Mouse (Mus musculus) hindbrain, embryonic 15.5 days (tissue): ENCODE data around the gene Rpl27a. TPM values are rescaled to one million over a fixed set of nuclear protein-coding genes. Genes with fewer than 3 reads are reported as not detected.

Experiments used
- ATAC-seq: fragments of 200-750 bp; cut with Nextera tagmentation; 2 replicates; pipeline ENCODE4 v1.8.0; 2017; ENCODE audit warnings: low read depth, moderate number of reproducible peaks, moderate TSS enrichment; ENCODE audit not compliant: low FRiP score
- H3K27ac ChIP-seq: fragments of 300-500 bp; sonication (generic); replicated peaks from 2 replicates; pipeline ENCODE4 v1.5.1; 2015; ENCODE audit warnings: mild to moderate bottlenecking, inconsistent platforms
- H3K27me3 ChIP-seq: fragments of 300-500 bp; sonication (generic); 2 replicates; pipeline ENCODE4 v1.6.1; 2015; ENCODE audit warnings: control low read depth, inconsistent platforms
- H3K36me3 ChIP-seq: fragments of 300-500 bp; sonication (generic); 2 replicates; pipeline ENCODE4 v1.6.1; 2015; ENCODE audit warnings: control low read depth, inconsistent platforms
- H3K4me1 ChIP-seq: fragments of 300-500 bp; sonication (generic); replicated peaks from 2 replicates; pipeline ENCODE4 v1.6.1; 2015; ENCODE audit warnings: control low read depth, inconsistent platforms
- H3K4me2 ChIP-seq: fragments of 300-500 bp; sonication (generic); 2 replicates; pipeline ENCODE4 v1.6.1; 2015; ENCODE audit warnings: moderate library complexity, mild to moderate bottlenecking, inconsistent platforms
- H3K4me3 ChIP-seq: fragments of 300-500 bp; sonication (generic); 2 replicates; pipeline ENCODE4 v1.5.1; 2015; ENCODE audit warnings: mild to moderate bottlenecking, inconsistent platforms
- H3K9ac ChIP-seq: fragments of 300-500 bp; sonication (generic); 2 replicates; pipeline ENCODE4 v1.6.1; 2015; ENCODE audit warnings: inconsistent platforms
- H3K9me3 ChIP-seq: fragments of 300-500 bp; sonication (generic); 2 replicates; pipeline ENCODE4 v1.6.1; 2016; ENCODE audit warnings: control low read depth, inconsistent platforms
- WGBS: fragments of 180-500 bp; shearing (Covaris S2); methylation state at CpG from one replicate; pipeline ENCODE4 v1.1.7; 2015; 5-methylcytosine and 5-hydroxymethylcytosine counted together
- polyA plus RNA-seq: library from polyadenylated mRNA; unstranded; fragments of >200 nt; fragmentation: Nextera tagmentation; extraction: Ambion mirVana; gene quantifications from 2 replicates; pipeline ENCODE4 v1.2.1, GENCODE M21; 2015

Gene Rpl27a
- polyA plus RNA-seq, result 80.2 and 81.4 TPM in 2 replicates

DNA sequence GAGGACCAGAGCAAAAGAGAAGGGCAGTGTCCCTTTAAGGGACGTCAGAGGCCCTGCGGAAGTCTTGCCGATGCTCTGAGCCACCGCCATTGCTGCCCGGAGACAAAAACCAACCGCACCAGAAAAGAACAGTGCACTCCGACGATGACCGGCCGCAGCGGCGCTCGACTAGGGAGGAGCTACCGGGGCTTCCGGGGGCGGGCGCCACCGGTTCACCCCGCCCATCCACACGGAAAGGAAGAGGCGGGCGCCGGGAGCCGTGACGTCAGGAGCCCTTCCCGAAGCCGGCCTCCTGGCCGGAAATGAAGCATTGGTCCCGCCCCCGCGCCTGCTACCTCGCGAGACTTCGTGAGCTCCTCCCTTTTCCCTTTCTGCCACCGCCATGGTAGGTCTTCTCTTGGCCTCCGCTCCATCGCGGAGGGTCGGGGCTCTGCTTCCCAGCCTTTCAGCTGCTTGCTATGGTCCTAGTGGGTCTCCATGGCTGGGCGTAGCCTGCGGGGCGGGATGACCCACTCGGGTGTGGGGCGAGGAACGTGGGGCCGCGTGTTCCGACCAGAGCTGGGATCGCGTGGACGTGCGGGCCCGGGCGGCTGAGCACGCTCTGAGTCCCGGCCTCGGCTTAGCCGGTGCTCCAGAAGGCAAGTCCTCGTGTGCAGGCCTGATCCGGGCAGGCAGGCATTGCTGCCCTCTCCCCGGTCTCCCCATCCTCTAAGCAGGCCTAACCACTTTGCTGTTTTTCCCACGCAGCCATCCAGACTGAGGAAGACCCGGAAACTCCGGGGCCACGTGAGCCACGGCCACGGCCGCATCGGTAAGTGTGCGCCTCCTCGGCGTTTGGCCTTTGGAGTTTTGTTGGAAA lies at the start of gene Rpl27a:
Rpl27a (plus strand) TSS at position 310 of the 859 bp plus-strand sequence.
- Histone ChIP-seq H3K4me1 (peaks cover 32% of the 10 kb centered on the region), H3K27ac (peak within 1 kb of the TSS; percentile 95), H3K36me3 (peaks cover 35% of the 10 kb centered on the region), H3K9me3 (no peaks in the 10 kb centered on the region), H3K4me3 (peak within 1 kb of the TSS; percentile 72), H3K9ac (peak within 1 kb of the TSS; percentile 94), H3K27me3 (no peaks in the 10 kb centered on the region), H3K4me2 (peak within 1 kb of the TSS; percentile 92)
- WGBS, result under 1% methylated on average over 72 of the region's 72 CpGs
- ATAC-seq, result peak; percentile 96

DNA sequence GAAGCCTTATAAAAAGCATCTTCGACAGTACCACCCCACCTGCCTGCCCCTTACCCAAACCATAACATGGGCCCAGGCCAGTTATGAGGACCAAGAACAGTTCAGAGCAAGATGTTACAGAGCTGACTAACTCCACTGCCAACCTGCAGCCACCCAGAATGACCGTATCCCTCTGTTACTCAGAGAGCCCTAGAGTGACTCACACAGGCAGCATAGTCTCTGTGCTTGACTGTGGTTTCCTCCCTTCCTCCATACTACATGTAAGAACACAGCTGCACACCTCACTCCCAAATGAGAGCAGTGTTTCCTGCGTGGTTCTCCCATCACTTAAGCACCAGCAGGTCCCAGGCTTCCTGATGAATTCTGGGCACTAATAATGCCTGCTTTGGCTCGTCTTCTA lies 48.2 kb upstream of the Rpl27a start:
- 70% methylated on average over 4 of the region's 4 CpGs for WGBS

DNA sequence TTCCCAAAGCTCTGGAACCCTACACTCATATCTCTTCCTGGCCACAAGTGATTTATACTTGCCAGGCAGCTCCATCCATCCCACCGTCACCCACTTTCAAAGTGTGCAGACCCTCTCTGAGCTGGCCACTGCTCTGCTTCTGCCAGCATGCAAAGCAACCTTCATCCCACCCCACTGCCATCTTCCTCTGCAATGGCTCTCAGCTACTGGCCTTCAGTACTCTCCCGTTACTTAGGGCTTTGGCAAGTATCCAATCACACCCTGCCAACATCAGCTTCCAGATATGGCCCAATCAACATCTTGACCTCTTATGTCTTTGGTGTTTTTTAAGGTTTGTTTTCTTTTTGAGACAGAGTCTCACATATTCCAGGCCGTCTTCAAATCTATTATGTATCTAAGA lies 41.0 kb upstream of the Rpl27a start:
- no peaks in the 10 kb centered on the region for H3K36me3 ChIP-seq
- H3K4me3 ChIP-seq, result no peak overlapping the region
- H3K9me3 ChIP-seq, result no peaks in the 10 kb centered on the region
- H3K9ac ChIP-seq, result no peak overlapping the region
- H3K27ac ChIP-seq, result no peak overlapping the region
- ATAC-seq, result no peak
- H3K4me1 ChIP-seq, result no peaks in the 10 kb centered on the region
- H3K4me2 ChIP-seq, result no peak overlapping the region
- 82% methylated on average over 3 of the region's 3 CpGs for WGBS
- H3K27me3 ChIP-seq, result no peaks in the 10 kb centered on the region

More for the DNA sequence above, 48.2 kb upstream of the Rpl27a start:
- H3K36me3 ChIP-seq, result no peaks in the 10 kb centered on the region
- no peak overlapping the region for H3K4me2 ChIP-seq
- H3K27ac ChIP-seq, result no peak overlapping the region
- H3K9me3 ChIP-seq, result no peaks in the 10 kb centered on the region
- no peak for ATAC-seq
- no peak overlapping the region for H3K4me3 ChIP-seq
- no peaks in the 10 kb centered on the region for H3K27me3 ChIP-seq
- H3K9ac ChIP-seq, result no peak overlapping the region
- H3K4me1 ChIP-seq, result 0 out of 2 replicates have a peak, but pooled peaks cover 3% of the 10 kb centered on the region

DNA sequence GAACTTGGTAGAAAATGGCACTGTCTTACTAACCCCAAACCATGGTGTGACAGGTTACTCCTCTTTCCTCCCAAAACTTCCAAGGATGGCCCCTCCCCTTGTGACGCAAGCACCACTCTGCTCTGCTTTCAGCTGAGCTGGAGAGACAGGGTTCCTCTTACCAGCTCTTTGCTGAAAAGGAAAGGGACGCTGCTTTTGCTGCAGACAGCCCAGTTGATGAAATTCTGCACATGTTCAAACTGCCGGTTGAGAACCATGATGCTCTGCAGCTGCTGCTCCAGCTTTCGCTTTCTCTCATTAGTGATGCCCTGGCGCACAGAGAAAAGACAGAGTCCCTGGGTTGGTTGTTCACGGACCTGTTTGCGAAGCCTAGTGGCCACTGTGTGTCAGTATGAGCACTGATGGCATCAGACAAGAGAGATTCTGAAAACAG lies 38.2 kb upstream of the Rpl27a start:
- 20% methylated on average over 7 of the region's 7 CpGs for whole genome bisulfite sequencing
- Histone ChIP-seq H3K9me3 (no peaks in the 10 kb centered on the region), H3K36me3 (no peaks in the 10 kb centered on the region), H3K9ac (no peak overlapping the region), H3K4me3 (no peak overlapping the region), H3K27me3 (no peaks in the 10 kb centered on the region), H3K27ac (no peak overlapping the region), H3K4me1 (no peaks in the 10 kb centered on the region), H3K4me2 (peak overlapping the region; percentile 18; the same call in 1 of the 2 replicates)
- peak; percentile 66; the same call in 1 of the 2 replicates for ATAC-seq

DNA sequence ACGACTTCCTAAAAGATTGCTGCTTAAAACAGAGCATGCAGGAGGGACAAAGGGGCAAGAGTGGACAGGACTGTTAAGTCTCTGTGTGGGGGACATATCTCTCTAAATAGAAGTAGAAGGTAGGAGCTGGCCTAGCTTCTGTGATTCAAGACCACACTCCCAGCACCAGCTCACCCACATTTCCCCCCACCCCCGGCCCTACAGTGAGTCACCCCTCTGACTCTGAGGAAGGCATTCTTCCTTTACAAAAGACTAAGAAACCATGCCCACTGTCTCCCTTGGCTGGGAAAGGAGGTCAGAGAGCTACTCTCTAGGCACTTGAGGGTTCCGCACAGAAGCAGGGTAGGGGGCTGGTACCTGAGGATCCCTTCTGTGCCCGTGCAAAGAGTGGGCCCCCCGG lies 34.7 kb upstream of the Rpl27a start:
- H3K4me3 ChIP-seq, result no peak overlapping the region
- WGBS, result 69% methylated on average over 5 of the region's 5 CpGs
- H3K9me3 ChIP-seq, result no peaks in the 10 kb centered on the region
- no peak overlapping the region for H3K9ac ChIP-seq
- H3K27me3 ChIP-seq, result no peaks in the 10 kb centered on the region
- no peak overlapping the region for H3K4me2 ChIP-seq
- no peaks in the 10 kb centered on the region for H3K4me1 ChIP-seq
- no peaks in the 10 kb centered on the region for H3K36me3 ChIP-seq
- no peak for ATAC-seq
- H3K27ac ChIP-seq, result no peak overlapping the region

DNA sequence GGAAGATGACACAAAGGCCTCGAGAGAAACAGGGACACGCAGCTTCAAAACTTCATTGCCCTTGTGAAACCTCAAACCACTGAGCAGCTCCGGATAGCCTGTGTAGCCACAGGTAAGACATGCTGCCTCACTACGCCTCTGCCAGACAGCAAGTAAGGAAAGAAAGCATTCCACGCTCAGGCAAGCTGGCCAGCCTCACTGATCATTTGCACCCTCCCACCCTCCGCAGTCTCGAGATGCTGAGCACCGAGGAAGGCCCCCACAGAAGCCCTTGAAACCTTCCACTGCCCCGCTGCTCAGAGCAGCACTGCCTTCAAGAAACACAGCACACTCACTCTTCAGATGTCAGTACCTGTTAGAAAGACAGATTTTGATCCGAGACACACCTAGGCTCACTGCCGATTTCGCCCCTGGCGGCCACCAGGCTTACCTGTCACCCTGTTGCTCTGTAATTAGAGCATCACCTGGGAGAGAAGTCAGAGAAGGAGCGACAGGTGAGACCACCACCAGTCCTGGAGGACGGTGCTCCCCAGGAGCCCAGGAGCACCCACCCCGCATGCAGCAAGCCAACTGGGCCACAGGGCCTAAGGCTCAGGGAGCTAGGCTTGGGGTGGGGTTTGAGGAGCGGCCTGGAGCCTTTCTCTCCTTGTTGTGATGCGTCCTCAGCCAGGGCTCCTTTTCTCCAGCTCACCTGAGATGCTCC lies 26.2 kb upstream of the Rpl27a start:
- Histone ChIP-seq H3K4me1 (peaks cover 18% of the 10 kb centered on the region), H3K4me3 (peak overlapping the region; percentile 42), H3K4me2 (peak overlapping the region; percentile 71), H3K27me3 (no peaks in the 10 kb centered on the region), H3K27ac (peak overlapping the region; percentile 71; the same call in 1 of the 2 replicates), H3K9me3 (no peaks in the 10 kb centered on the region), H3K9ac (peak overlapping the region; percentile 43; the same call in 1 of the 2 replicates), H3K36me3 (no peaks in the 10 kb centered on the region)
- ATAC-seq, result no peak; the same call in 1 of the 2 replicates
- WGBS, result 67% methylated on average over 18 of the region's 18 CpGs

DNA sequence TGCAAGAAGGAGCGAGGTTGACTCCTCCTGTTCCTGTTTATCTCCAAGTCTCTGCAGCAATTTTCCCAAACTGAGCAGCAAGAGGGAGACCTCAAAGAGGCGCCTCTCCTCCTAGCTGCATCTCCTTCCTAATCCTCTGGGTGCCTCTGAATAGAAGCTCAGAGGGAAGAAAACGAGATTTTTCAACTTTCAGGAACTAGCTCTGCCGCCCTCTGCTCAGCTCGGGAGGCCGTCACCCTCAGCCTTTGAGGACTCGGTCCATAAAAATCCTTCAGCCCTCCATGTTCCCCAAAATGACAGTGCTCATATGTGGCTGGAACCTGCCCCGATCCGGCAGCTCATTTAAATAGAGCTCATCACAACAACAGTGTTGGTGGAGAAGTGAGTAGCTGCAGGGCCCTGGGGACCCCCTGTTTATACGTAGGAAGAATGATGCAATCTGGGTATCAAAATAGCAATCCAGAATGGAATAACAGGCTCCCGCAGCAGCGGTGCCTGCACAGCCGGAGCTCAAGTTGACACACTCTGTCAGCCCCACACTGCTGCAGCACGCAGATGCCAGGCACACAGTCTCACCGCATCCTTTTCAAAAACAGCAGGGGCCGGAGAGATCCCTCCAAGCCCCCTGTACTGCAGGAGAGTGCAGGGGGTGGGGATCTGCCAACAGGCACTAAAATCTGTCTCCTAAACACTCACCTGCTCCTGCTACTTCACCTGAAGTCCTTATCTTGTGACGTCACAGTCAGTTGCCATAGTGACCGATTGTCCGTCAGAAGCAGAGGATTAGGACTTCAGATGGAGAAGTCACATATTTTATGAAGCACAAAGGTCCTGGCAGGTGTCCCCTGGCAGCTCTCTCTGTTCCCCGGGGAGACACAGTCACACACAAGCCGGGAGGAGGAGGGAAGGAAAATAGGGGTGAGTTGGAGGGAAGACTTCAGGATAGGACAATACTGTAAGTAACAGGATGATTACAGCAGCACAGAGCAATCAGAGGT lies 25.3 kb upstream of the Rpl27a start:
- H3K36me3 ChIP-seq, result no peaks in the 10 kb centered on the region
- no peaks in the 10 kb centered on the region for H3K9me3 ChIP-seq
- ATAC-seq, result peak; percentile 89
- H3K27ac ChIP-seq, result peak overlapping the region; percentile 71
- peak overlapping the region; percentile 42 for H3K4me3 ChIP-seq
- H3K27me3 ChIP-seq, result no peaks in the 10 kb centered on the region
- H3K9ac ChIP-seq, result peak overlapping the region; percentile 43
- H3K4me1 ChIP-seq, result peaks cover 18% of the 10 kb centered on the region
- WGBS, result 10% methylated on average over 21 of the region's 21 CpGs
- peak overlapping the region; percentile 71 for H3K4me2 ChIP-seq

DNA sequence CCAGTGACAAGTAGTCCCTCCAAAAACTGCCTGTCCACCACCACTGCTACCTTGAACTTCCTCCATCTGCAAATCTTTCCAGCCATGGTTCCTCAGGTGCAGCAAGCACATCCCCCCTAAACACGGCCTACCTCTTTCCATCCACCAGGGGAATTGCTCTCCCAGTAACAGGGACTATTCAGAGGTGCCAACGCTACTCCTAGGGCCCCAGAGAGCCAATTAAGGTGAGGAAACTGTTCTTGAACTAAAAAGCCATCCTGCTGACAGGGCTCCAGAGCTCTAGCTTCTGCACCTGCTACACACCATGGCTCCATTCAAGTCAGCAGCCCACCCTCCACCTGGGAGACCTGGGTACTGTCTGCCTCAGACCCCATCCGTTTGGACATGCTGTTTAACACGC lies 21.4 kb upstream of the Rpl27a start:
- no peak overlapping the region for H3K27ac ChIP-seq
- H3K4me3 ChIP-seq, result no peak overlapping the region
- peaks cover 18% of the 10 kb centered on the region for H3K4me1 ChIP-seq
- no peak for ATAC-seq
- H3K9me3 ChIP-seq, result no peaks in the 10 kb centered on the region
- no peak overlapping the region for H3K4me2 ChIP-seq
- H3K27me3 ChIP-seq, result no peaks in the 10 kb centered on the region
- no peaks in the 10 kb centered on the region for H3K36me3 ChIP-seq
- H3K9ac ChIP-seq, result no peak overlapping the region
- whole genome bisulfite sequencing, result 49% methylated on average over 4 of the region's 4 CpGs

DNA sequence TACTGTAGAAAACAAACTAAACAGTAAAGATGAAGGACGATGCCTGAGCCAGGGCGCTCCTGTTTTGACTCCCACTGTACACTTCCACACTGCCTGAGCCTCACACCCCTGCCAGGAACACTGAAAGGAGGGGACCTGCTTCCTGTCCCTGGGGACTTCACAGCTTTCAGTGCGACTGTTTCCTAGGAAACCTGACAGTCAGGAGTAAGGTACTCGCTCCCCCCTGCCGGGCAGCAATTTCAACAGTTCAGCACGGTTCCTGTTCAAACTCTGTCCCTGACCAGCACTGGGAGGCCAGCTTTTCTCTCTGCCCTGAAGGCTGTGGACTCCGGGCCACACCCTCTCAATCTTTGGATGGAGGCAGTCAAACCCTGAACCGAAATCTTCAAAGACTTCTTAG lies 11.8 kb upstream of the Rpl27a start:
- peak; percentile 69; the same call in 1 of the 2 replicates for ATAC-seq
- H3K4me1 ChIP-seq, result peaks cover 10% of the 10 kb centered on the region
- no peaks in the 10 kb centered on the region for H3K9me3 ChIP-seq
- no peaks in the 10 kb centered on the region for H3K36me3 ChIP-seq
- H3K27me3 ChIP-seq, result no peaks in the 10 kb centered on the region
- H3K4me3 ChIP-seq, result no peak overlapping the region
- 3% methylated on average over 8 of the region's 8 CpGs for WGBS
- H3K27ac ChIP-seq, result 0 out of 2 replicates have a peak overlapping the region, but pooled peaks have one; percentile 10
- no peak overlapping the region; the same call in 1 of the 2 replicates for H3K9ac ChIP-seq
- peak overlapping the region; percentile 12; the same call in 1 of the 2 replicates for H3K4me2 ChIP-seq

DNA sequence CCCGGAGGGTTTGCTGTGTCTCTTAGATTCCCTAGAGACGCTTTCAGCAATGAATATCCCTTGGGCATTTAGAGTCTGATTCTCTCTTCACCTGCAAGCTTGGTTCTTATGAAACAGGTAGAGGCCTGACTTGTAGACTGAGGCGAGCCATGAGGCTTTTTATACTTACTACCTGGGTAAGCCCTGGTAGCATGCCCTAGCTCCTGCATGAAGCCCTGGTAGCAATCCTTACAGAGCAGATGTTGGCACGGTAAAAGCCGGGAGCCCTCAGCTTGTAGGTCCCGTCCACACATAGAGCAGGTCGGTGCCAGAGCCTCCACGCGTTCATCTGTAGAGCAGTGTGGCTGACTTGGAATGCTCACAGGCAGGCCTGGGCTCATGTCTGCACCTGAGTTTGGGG lies 11.4 kb upstream of the Rpl27a start:
- Histone ChIP-seq H3K9me3 (no peaks in the 10 kb centered on the region), H3K27ac (0 out of 2 replicates have a peak overlapping the region, but pooled peaks have one; percentile 10), H3K27me3 (no peaks in the 10 kb centered on the region), H3K36me3 (no peaks in the 10 kb centered on the region), H3K4me2 (0 out of 2 replicates have a peak overlapping the region, but pooled peaks have one; percentile 12), H3K4me1 (peaks cover 10% of the 10 kb centered on the region), H3K4me3 (no peak overlapping the region), H3K9ac (no peak overlapping the region; the same call in 1 of the 2 replicates)
- no peak for ATAC-seq
- 45% methylated on average over 9 of the region's 9 CpGs for WGBS

DNA sequence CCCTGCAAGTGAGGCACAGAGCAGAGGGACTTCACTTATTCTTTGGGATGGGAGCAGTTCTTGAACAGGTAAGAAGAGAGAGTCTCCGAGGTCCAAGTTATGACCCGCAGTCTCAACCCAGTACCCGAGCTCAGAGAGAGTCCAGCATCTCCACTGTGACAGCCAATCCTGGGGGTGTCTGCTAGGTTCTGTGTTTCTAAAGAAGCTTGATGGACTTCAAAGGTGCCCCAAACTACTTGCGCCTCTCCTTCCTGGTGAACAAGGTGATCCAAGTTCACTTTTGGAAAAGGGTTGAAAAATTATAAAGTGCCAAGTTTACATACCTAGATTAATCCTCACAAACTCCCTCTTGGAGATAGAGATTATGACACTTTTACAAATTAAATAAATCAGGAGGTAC lies 10.9 kb upstream of the Rpl27a start, which contains the start of gene Trim66:
Trim66 (minus strand) TSS at position 101 of the 400 bp plus-strand sequence.
- 85% methylated on average over 4 of the region's 4 CpGs for WGBS
- Histone ChIP-seq H3K4me1 (peaks cover 10% of the 10 kb centered on the region), H3K27ac (0 out of 2 replicates have a peak within 1 kb of the TSS, but pooled peaks have one; percentile 10), H3K4me3 (no peak within 1 kb of the TSS), H3K9me3 (no peaks in the 10 kb centered on the region), H3K36me3 (no peaks in the 10 kb centered on the region), H3K4me2 (peak within 1 kb of the TSS; percentile 12; the same call in 1 of the 2 replicates), H3K27me3 (no peaks in the 10 kb centered on the region), H3K9ac (no peak within 1 kb of the TSS; the same call in 1 of the 2 replicates)
- ATAC-seq, result no peak
